Mouse (Mus musculus) forebrain, embryonic 14.5 days (tissue): ENCODE results near the gene Osbpl8. TPM values are rescaled to one million over a fixed set of nuclear protein-coding genes. Genes with fewer than 3 reads are reported as not detected.

Experiments used
- ATAC-seq: fragments of 200-750 bp; cut with Nextera tagmentation; 2 replicates; pipeline ENCODE4 v1.8.0; 2017; ENCODE audit warnings: mild to moderate bottlenecking, moderate library complexity
- DNase-seq: peaks from one replicate; pipeline ENCODE4 v3.0.0-alpha.2; 2015; ENCODE audit warnings: low spot score
- H3K27ac ChIP-seq: fragments of 300-500 bp; sonication (generic); 2 replicates; pipeline ENCODE4 v1.5.1; 2014; ENCODE audit warnings: low read depth, mild to moderate bottlenecking, control low read depth, low read length, moderate library complexity
- H3K27me3 ChIP-seq: fragments of 300-500 bp; sonication (generic); replicated peaks from 2 replicates; pipeline ENCODE4 v1.6.1; 2014; ENCODE audit warnings: low read length, control low read depth, mixed read lengths; ENCODE audit not compliant: control insufficient read depth, insufficient read depth
- H3K36me3 ChIP-seq: fragments of 300-500 bp; sonication (generic); 2 replicates; pipeline ENCODE4 v1.6.1; 2014; ENCODE audit warnings: low read length, control low read depth; ENCODE audit not compliant: control insufficient read depth, insufficient read depth
- H3K4me1 ChIP-seq: fragments of 300-500 bp; sonication (generic); 2 replicates; pipeline ENCODE4 v1.6.1; 2014; ENCODE audit warnings: antibody characterized with exemption, low read length, control low read depth; ENCODE audit not compliant: control insufficient read depth, insufficient read depth
- H3K4me2 ChIP-seq: fragments of 300-500 bp; sonication (generic); 2 replicates; pipeline ENCODE4 v1.6.1; 2014; ENCODE audit warnings: mild to moderate bottlenecking, control low read depth, low read length
- H3K4me3 ChIP-seq: fragments of 300-500 bp; sonication (generic); 2 replicates; pipeline ENCODE4 v1.5.1; 2014; ENCODE audit warnings: low read depth, low read length, control low read depth
- H3K9ac ChIP-seq: fragments of 300-500 bp; sonication (generic); 2 replicates; pipeline ENCODE4 v1.6.1; 2014; ENCODE audit warnings: mild to moderate bottlenecking, low read length, control low read depth, moderate library complexity
- H3K9me3 ChIP-seq: fragments of 300-500 bp; sonication (generic); replicated peaks from 2 replicates; pipeline ENCODE4 v1.6.1; 2016; ENCODE audit warnings: low read length, control low read depth, mixed read lengths; ENCODE audit not compliant: control insufficient read depth
- WGBS: fragments of 180-500 bp; shearing (Covaris S2); extraction: QIAGEN DNeasy Blood & Tissue Kit; methylation state at CpG from one replicate; pipeline ENCODE4 v1.1.7; 2014; 5-methylcytosine and 5-hydroxymethylcytosine counted together
- polyA plus RNA-seq: library from polyadenylated mRNA; unstranded; fragments of >200 nt; fragmentation: Nextera tagmentation; extraction: Ambion mirVana; gene quantifications from 2 replicates; pipeline ENCODE4 v1.2.1, GENCODE M21; 2014

The Osbpl8 gene
- polyA plus RNA-seq: 12.9 and 17.4 TPM in 2 replicates

DNA sequence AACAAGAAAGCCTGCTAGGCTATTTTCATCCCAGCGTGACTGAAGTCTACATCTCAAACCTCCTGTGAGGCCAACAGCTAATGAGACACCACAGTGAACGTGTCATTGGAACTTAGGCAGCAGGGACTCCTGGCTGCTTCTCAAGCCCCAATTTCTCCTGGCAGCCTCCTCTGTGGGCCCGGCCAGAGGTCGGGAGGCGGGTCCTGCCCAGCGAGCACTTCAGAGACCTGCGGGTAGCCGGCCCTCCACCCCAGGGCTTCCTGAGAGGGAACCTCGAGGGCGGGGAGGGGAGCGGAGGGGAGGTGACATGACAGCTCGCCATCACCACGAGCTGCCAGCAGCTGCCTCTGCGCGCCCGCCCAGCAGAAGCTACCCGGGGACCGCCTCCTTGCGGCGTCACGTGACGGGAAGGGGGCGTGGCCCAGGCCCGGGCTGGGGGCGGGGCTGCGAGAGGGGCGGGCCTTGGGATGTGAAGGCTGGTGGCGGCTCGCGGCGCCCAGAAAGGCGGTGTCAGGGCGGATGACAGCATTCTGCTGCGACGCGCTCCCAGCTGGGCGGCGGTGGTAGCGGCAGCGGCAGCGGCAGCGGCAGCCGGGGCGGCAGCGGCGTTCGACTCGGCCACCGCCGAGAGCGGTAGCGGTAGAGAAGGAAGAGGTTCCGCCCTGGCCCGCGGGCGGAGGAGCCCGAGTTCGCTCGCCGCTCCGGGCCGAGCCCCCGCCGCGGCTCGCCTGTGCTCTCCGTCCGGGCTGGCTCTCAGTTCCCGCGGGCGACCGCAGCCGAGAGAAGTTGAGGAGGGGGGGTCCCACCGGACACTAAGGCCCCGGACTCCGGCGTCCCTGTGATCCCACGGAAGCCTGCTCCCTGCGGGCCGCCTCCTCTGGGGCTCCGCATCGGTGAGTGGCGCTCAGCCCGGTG is at the start of gene Osbpl8:
Osbpl8 (plus strand) TSS at position 449 of the 915 bp plus-strand sequence.
- Histone ChIP-seq H3K4me1 (peaks cover 5% of the 10 kb centered on the region; the same call in 1 of the 2 replicates), H3K9ac (peak within 1 kb of the TSS; percentile 93), H3K4me2 (peak within 1 kb of the TSS; percentile 51), H3K27ac (peak within 1 kb of the TSS; percentile 94), H3K27me3 (no peaks in the 10 kb centered on the region), H3K4me3 (peak within 1 kb of the TSS; percentile 99), H3K36me3 (no peaks in the 10 kb centered on the region), H3K9me3 (no peaks in the 10 kb centered on the region)
- DNase-seq (peak; percentile 96), ATAC-seq (peak; percentile 94)
- under 1% methylated on average over 74 of the region's 84 CpGs for WGBS

GRCm38 (mm10) chr10:111117198-111117845 is 47.2 kb upstream of the Osbpl8 start:
- no peak for ATAC-seq
- Histone ChIP-seq H3K36me3 (no peaks in the 10 kb centered on the region), H3K27ac (no peak overlapping the region), H3K4me1 (no peaks in the 10 kb centered on the region), H3K9ac (no peak overlapping the region), H3K4me2 (no peak overlapping the region), H3K27me3 (no peaks in the 10 kb centered on the region), H3K9me3 (no peaks in the 10 kb centered on the region), H3K4me3 (no peak overlapping the region)
- 34% methylated on average over 7 of the region's 7 CpGs for WGBS
- no peak for DNase-seq

DNA sequence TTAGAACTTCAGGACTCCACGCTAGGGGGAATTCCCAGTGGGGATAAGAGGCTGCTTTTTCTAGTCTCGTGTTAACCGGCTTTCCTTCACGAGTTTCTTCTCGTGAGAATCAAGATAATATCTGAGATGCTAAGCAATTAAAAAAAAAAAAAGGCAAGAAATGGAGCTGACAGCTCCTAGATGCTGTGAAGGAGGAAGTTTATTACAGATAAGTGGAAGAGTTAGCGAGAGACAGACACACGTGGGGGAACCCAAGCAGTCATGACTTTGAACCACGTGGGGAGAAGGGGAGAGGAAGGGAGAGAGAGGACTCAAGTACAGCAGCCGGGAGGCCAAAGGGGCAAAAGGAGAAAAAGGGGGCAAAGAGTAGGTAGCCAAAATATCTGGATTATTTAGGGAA is 46.3 kb upstream of the Osbpl8 start:
- Histone ChIP-seq H3K9ac (no peak overlapping the region), H3K4me1 (no peaks in the 10 kb centered on the region), H3K9me3 (no peaks in the 10 kb centered on the region), H3K27me3 (no peaks in the 10 kb centered on the region), H3K4me3 (no peak overlapping the region), H3K27ac (no peak overlapping the region), H3K36me3 (no peaks in the 10 kb centered on the region), H3K4me2 (no peak overlapping the region)
- DNase-seq: no peak
- WGBS: 86% methylated on average over 9 of the region's 9 CpGs
- ATAC-seq: no peak

GRCm38 (mm10) chr10:111118991-111119650 is 45.4 kb upstream of the Osbpl8 start:
- Histone ChIP-seq H3K4me2 (no peak overlapping the region), H3K27me3 (no peaks in the 10 kb centered on the region), H3K4me1 (no peaks in the 10 kb centered on the region), H3K9me3 (no peaks in the 10 kb centered on the region), H3K4me3 (no peak overlapping the region), H3K9ac (no peak overlapping the region), H3K36me3 (no peaks in the 10 kb centered on the region), H3K27ac (no peak overlapping the region)
- ATAC-seq: no peak
- DNase-seq: no peak
- 64% methylated on average over 3 of the region's 3 CpGs for WGBS

- no peak overlapping the region for H3K4me2 ChIP-seq
- no peak for ATAC-seq
- no peaks in the 10 kb centered on the region for H3K27me3 ChIP-seq
- H3K9ac ChIP-seq: no peak overlapping the region
- no peaks in the 10 kb centered on the region for H3K36me3 ChIP-seq
- DNase-seq: no peak
- no peak overlapping the region for H3K27ac ChIP-seq
- no peak overlapping the region for H3K4me3 ChIP-seq
- H3K4me1 ChIP-seq: no peaks in the 10 kb centered on the region
- no peaks in the 10 kb centered on the region for H3K9me3 ChIP-seq
These were observed 44.8 kb upstream of the Osbpl8 start for GRCm38 (mm10) chr10:111119756-111120155.

DNA sequence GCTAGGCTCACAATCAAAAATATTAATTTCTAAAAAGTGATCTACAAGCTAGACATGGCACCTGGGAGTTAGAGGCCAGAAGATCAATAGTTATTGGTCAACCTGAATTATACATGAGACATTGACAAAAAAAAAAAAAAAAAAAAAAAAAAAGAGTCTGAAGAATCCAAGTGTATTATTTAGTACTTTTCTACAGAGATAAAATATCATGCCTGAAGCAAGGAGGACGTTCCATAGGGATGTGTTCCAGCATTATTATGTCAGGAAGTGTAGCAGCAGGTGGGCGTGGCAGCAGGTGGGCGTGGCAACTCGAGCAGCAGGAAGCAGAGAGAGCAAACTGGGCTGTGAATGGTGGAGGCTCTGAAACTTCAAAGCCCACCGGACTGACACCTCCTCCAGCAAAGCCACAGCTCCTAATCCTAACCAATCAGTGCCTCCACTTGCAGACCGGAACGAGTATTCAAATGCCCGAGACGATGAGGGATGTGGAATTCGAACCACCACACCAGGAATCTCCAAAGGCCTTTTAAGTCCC is 41.6 kb upstream of the Osbpl8 start:
- DNase-seq: no peak
- Histone ChIP-seq H3K27ac (no peak overlapping the region), H3K27me3 (no peaks in the 10 kb centered on the region), H3K4me3 (no peak overlapping the region), H3K4me2 (no peak overlapping the region), H3K9me3 (no peaks in the 10 kb centered on the region), H3K36me3 (no peaks in the 10 kb centered on the region), H3K4me1 (no peaks in the 10 kb centered on the region), H3K9ac (no peak overlapping the region)
- 74% methylated on average over 10 of the region's 10 CpGs for WGBS
- ATAC-seq: no peak

DNA sequence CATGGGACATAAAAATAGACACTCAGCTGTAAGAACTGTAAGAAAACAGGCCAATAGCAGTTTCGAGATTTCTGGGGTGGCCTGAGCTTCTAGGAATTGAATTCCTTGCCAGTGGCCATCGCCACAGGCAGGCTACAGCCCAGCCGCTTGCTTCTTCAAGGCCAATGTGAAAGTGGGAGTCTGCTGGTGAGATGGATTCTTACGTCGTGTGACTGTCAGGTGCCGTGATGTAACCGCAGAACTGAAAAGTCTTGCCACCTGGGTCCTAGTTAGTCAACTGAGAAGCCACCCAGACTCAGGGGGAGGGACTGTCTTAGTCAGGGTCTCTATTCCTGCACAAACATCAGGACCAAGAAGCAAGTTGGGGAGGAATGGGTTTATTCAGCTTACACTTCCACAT is 40.4 kb upstream of the Osbpl8 start:
- no peak overlapping the region for H3K4me2 ChIP-seq
- WGBS: 87% methylated on average over 7 of the region's 7 CpGs
- no peak overlapping the region for H3K27ac ChIP-seq
- ATAC-seq: no peak
- no peak overlapping the region for H3K9ac ChIP-seq
- no peak overlapping the region for H3K4me3 ChIP-seq
- H3K4me1 ChIP-seq: no peaks in the 10 kb centered on the region
- no peaks in the 10 kb centered on the region for H3K36me3 ChIP-seq
- no peaks in the 10 kb centered on the region for H3K27me3 ChIP-seq
- no peak for DNase-seq
- no peaks in the 10 kb centered on the region for H3K9me3 ChIP-seq

DNA sequence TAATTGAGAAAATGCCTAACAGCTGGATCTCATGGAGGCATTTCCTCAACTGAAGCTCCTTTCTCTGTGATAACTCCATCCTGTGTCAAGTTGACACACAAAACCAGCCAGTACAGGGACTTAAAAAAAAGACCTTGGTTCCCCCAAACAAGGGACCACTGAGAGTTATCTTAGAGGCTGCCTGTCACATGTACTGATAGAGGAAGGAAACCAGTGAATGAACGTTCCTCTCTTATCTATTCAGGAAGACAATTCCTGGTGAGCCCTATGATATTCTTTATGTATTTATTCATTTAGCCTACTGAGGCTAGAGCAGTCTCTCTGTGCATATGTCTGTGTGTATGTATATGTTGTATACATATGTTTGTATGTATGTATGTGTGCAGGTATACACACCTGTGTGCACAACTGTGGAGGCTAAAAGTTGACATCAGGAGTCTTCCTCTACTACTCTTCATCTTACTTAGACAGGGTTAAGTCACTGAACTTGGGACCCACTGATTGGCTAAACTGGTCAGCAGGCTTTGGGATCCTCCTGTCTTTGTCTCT is 39.7 kb upstream of the Osbpl8 start:
- ATAC-seq (no peak), DNase-seq (no peak)
- Histone ChIP-seq H3K4me2 (no peak overlapping the region), H3K9ac (no peak overlapping the region), H3K4me3 (no peak overlapping the region), H3K36me3 (no peaks in the 10 kb centered on the region), H3K9me3 (no peaks in the 10 kb centered on the region), H3K27ac (no peak overlapping the region), H3K4me1 (no peaks in the 10 kb centered on the region), H3K27me3 (no peaks in the 10 kb centered on the region)
- 84% methylated on average over 1 of the region's 1 CpGs for WGBS
